Mouse (Mus musculus): Measurements from ENCODE around the gene Slc7a15.

DNA sequence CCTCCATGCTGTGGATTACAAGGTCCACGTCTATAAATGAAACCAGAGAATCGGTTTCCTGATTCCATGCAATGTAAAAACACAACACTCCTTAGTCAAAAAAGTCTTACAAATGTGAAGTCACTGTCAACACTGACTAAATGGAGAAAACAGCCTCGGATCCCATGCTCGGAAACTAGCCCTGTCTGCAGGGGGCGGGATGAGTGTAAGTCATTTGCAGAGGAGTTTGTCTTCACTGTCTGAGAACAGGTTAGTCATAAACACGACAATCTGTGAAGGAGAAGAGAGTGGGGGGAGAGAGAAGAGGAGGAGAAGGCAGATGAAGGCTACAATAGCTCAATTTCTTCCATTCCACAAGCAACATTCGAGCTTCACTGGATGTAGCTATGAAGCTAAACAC lies 113.6 kb downstream of the Slc7a15 start:
- TF ChIP-seq CTCF (IDR thresholded peaks at IDR 0.05; ENCODE audit: extremely low read depth, insufficient read length, insufficient replicate concordance, low read depth, low read length) (no peak), POLR2A (IDR thresholded peaks at IDR 0.05; ENCODE audit: low read depth, low read length) (no peak)
